Mouse (Mus musculus): ENCODE data around the gene Cit. TPM values are rescaled to one million over a fixed set of nuclear protein-coding genes. Genes with fewer than 3 reads are reported as not detected.

Cit gene
- total RNA-seq, 2 experiments from 2014 or later = 0.19 to 0.43 TPM

DNA sequence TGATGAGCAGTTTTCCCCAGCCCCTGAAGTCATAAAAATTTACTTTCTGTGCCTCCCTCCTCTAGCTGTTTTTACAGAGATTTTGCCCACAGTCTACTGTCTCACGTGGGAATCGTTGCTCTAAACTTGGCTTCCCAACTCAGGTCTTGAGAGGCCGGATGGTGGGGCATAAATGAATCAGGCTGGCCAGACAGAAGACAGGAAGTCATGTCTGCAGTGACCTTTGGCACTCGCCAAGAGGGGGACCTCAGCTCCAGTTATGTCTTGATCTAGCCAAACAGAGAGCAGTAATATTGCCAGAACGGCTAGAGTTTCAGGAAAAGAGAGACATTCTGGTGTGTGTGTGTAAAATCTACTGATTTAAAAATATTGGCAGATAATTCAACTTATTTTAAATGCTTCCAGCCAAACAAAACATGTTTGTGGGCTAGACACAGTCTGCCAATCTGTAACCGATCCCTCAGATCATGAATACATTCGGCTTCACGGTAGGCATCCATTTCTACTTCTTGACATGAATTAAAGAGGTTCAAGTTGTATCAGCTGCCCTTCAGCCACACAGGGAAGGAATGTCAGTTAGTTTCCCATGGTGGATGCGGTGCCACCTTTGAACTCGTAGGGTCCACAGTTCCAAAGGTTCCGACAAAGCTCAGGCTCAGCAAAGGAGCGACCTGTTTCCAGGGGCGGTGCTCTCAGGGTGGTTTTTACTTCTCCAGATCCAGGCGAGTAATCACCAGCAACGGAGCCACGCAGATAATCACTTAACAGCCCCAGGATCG, 5.4 kb downstream of the Cit start:
- DNase-seq (ENCODE audit: low spot score) = no peak

DNA sequence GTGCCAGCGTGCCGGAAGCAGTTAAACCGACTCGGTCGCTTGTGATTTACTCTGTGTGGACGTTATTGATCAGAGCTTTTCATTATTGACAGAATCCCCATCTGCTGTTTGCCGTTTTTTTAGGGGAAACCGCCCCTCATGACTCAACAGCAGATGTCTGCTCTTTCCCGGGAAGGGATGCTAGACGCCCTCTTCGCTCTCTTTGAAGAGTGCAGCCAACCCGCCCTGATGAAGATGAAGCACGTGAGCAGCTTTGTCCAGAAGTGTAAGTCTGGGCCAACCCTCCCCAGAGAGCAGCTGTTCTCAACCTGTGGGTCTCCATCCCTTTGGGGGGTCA, 5.9 kb downstream of the Cit start:
- DNase-seq (ENCODE audit: low spot score) = no peak

DNA sequence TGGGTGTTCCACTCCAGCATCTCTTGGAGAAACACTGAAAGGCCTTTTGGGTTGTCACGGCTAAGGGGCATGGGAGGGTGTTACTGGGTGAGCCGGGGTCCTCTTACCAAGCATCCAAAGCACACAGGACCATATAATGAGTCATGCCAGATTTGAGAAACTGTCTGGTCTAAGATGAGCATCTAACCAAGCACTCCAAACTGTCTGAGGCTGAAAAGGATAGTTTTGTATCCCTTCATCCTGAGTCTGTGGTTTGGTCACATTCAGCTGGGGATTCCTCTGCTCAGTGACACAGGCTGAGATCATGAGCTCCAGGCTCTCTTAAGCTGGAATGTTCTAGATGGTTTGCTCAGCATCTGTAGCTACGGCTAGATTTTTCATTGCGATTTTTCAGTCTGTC, 7.4 kb downstream of the Cit start:
- no peak for DNase-seq (ENCODE audit: low spot score)

DNA sequence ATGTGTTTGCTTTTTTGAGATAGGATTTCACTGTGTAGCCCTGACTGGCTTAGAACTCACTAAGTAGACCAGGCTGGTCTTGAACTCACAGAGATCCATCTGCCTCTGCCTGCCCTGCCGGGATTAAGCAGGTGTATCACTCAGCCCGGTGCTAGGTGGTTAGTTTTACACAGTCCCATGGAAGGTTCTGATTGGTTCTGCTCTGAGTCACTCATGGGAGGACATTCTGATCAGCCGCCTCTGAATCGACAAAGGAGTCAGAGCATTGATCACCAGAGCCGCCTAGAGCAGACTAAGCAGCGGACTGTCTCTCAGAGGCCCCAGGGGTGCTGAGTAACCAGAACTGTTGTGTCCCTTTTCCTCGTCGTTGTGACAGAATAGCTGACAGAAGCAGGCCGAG, 8.6 kb downstream of the Cit start:
- no peak for DNase-seq (ENCODE audit: low spot score)

DNA sequence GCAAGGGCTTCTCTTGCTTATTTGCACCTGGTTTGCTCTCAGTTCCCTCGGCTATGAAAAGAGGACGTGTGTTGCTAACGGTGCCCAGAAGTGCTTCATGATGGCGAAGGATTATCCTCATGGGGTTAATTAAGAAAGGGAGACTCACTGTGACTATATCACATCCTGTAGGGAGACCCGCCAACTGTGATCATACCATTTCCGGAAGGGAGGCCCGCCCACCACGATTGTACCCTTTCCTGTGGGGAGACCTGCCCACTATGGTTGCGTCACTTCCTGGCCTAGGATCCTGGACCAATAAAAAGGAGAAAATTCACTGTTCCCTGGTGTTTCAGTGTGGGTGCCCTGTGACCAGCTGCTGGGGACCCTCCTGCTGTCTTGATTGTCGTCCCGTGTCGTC, 9.3 kb downstream of the Cit start:
- DNase-seq (ENCODE audit: low spot score) = peak; percentile 15

DNA sequence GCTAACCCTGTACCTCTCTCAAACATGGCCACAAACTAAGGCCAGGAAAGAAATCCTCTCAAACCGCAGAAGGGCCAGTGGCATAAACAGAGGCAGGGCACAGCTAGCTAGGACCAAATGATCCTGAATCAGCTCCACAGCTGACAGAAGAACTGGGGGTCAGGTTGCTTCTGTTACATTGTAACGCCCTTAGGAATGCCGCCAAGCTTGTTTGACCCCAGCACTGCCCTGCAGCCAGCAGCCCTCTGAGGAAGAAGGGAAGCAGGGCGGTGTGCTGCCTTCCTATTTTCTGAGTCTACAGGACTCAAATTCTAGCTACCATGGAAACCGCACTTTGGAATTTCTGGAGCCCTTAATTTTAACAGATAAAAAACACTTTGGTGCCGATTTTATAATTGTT, 13.6 kb downstream of the Cit start:
- DNase-seq (ENCODE audit: low spot score) = no peak

DNA sequence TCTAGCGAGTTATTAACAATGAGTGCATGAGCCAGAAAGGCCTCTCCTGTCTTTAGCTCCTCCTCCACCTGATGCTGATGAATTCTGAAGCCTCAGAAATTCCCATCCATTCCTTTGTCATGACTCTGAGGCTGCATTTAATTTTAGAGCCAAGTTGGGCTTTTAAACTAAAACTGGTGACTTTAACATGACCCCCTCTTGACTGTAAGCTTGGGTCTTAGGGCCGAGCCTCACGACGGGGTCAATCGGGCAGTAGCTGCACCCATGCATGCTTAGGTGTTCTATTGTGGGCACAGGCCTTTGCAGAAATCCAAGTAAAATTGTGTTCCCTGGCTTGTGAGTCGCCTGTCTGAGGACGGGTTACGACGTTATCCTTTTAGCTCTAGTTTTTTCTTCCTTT, 14.4 kb downstream of the Cit start:
- no peak for DNase-seq (ENCODE audit: low spot score)

DNA sequence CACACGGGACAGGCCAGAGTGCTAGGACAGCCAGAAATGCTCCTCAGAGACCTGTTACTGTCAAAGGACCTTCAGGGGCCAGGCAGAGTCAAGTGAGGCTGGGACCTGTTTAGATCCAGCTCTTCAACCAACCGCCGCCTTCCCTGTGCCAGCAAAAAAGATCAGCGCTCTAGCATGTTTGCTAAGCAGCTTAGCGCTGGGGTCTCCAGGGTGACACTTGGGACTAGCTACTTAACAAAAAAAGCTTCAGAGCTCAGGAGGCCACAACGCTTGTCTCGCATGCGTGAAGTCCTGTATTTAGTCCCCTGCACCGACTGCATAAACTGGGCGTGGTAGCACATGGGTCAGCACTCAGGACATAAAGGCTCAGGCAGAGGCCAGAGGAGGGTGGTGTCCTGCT, 16.9 kb downstream of the Cit start:
- no peak for DNase-seq (ENCODE audit: low spot score)

DNA sequence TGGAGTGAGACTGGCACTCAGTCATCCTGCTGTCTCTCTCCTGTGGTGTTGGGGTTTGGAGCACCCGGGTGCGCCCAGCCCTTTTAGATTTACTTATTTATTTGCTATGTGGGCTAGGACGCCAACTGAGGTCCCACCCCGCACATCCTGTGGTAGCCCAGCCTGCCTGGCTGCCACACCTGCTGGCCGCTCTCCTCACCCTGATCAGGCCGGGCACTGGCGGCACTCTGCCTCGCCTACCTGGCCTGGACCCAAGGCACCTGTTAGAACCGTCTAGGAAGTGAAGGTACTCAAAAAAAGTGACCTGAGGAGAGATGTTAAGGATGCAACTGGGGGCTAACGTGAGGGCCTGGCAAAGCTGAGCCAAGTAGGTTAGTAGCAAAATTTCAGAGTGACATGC, 17.4 kb downstream of the Cit start:
- DNase-seq (ENCODE audit: low spot score) = no peak

DNA sequence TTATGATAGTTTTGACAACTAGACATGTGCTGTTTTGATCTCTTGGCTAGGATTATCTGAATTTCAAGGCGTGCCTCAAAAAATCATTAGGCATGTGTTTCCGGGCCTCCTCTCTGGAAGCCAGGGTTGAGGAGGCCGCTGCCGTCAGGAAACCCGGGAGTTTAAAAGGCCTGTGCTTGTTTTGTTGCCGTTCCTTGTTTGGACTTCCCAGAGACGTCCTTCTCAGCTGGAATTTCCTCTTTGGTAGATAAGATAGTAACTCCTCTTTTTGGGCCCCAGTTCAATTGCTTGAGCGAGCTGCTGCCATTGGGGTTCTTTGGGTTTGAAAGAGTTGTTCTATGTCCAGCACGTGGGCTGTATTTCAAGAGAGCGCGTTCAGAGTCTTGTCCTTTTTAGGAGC, 21.2 kb downstream of the Cit start:
- no peak for DNase-seq (ENCODE audit: low spot score)

DNA sequence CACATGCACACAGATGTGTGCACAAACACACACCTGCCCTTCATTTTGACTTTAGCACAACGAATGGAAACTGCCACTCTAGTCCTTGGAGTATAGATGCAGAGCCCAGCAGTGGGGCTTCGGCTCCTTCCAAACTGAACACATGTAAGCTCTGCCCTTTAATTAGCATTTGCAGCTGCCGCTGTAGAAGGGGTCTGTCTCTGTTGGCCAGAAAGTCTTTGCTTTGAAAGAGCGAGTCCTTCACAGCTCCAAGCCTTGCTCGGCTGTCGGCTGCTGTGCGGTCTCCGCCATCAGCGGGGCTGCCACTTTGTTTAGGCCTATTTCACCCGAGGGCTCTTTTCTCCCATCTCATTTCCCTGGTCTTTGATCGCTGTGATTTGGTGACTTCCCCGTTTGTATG, 23.5 kb downstream of the Cit start:
- DNase-seq (ENCODE audit: low spot score) = no peak

DNA sequence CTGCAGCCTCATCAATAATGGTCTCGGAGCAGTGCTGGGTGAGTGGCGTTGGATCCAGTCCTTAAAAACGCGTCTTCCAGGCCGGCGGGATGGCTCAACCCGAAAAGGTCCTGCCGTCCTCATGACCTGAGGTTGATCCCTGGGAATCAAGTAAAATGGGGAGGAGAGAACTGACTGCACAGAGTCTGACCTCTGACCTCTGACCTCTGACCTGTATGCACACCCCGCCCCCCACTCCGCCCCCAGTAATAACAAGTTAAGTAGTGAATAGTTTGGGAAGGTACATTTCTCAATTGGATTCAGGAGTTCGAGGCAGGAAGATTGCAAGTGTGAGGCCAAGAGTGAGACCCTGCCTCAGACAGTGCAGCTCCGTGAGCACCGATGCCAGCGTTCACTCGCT, 24.1 kb downstream of the Cit start:
- DNase-seq (ENCODE audit: low spot score) = no peak

DNA sequence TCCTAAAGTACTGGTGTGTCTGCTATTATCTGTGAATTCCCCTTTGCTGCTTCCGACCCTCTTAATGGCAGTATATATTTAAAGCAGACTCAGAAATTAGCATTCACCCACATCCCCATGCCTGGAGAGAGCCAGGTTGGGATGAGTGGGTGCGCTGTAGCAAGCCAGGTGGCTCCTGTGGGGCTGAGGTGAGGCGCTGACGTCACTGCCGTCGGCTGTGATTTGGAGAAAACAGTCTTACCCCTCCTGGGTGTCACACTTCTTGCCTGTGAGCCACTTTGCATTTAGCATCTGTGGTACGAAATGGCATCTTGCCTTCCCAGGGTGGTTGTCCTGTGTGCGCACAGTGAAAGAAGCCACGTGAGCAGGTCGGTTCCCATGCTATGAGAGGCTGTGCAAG, 26.1 kb downstream of the Cit start:
- no peak for DNase-seq (ENCODE audit: low spot score)

DNA sequence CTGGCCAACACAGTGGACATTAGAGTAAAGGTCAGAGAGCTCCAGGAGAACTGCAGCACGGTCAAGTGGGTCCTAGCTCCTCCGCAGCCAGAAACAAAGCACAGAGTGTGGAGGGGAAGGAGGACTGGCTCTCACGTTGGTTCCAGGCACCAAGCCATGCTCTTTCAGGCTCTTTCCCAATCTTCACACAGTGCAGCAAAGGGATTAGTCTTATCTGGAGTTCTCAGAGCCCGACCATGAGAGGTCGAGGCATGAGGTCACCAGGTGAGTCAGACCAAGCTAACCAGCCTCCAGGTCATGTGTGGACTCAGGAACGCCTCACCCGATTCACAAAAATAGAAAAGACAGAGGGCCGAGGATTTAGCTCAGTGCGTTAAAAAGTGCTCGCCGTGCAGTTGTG, 27.0 kb downstream of the Cit start:
- DNase-seq (ENCODE audit: low spot score) = no peak

DNA sequence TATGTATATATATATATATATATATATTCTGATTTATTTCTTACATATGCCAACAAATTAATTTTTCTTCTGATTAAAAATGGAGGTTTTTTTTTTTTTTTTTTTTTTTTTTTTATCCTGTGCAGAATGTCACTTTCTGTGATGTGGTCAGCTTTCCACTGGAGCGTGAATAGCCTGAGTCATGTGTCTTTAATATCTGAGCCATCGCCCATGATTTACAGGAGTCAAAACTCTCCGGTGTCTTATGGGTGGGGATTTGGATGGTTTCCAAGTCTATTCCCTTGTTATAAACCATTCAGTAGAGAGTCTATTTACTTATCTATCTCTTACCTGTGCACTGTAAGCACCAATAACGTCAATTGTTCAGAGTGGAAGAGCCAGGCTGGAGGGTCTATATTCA, 27.9 kb downstream of the Cit start:
- no peak for DNase-seq (ENCODE audit: low spot score)

DNA sequence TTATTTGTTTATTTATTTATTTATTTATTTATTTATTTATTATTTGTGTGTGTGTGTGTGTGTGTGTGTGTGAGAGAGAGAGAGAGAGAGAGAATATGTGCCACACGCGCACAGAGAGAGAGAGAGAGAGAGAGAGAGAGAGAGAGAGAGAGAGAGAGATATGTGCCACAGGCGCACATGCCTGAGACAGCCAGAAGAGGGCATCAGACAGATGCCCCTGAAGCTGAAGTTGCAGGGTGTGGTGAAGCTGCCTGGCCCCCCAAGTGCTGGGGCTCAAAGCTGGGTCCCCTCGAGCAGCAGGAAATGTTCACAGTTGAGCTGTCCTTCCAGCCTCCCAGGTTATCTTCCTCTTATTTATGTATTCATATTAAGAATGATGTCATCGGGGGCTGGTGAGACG, 32.3 kb downstream of the Cit start:
- DNase-seq (ENCODE audit: low spot score) = no peak

DNA sequence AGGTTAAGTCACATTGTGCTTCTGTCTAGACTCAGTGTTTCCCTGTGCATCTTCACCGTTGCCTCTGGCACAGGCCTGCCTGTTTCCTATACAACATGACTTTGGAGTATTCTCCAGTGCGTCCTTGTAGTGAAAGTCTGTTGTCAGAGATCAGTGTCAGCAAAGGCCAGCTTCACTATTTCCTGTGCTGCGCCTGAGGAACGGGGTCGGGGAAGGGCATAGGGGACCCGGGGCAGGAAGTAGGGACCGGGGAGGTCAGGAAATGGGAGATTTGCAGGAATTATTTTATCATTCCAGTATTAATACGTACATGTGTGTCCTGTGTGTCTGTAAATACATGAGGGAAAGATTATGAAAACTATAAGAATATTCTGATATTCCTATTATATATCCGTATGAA, 37.1 kb downstream of the Cit start:
- no peak for DNase-seq (ENCODE audit: low spot score)

DNA sequence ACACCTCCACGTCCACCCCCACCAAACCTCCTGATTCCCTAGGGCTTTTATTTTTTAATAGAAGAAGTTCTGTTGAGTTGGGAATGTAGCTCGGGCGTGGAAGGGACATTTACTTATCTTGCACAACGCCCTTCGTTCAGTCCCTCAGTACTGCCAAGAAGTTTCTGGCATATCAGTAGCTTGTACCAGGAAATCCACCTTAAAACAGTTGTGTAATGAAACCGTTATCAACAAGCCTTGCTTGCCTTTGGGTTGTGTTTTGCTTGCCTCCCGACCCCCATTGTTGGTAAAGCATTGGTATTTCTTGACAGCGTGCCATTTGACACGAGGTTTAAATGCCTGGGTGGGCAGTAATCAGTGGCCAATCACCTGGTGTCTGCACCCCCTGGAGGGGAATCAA, 39.4 kb downstream of the Cit start:
- no peak for DNase-seq (ENCODE audit: low spot score)

DNA sequence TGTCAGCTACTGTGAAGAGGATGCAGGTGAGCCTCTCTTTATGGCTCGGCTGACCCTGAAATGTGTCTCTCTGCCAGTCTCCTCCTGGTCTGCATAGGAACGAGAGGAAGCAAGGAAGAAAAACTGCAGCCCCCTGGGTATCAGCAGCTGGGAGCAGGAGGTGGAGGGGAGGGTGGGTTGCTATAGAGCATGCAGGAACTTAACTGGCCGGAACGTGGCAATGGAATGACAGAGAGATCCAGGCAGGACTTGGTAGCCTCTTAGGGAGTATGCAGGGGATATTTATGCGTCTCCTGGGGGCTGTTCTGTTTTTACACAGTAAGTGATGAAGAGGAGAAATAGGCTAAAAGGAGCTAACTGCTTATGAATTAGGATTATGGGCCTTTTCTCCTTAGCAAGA, 48.7 kb downstream of the Cit start:
- no peak for DNase-seq (ENCODE audit: low spot score)

DNA sequence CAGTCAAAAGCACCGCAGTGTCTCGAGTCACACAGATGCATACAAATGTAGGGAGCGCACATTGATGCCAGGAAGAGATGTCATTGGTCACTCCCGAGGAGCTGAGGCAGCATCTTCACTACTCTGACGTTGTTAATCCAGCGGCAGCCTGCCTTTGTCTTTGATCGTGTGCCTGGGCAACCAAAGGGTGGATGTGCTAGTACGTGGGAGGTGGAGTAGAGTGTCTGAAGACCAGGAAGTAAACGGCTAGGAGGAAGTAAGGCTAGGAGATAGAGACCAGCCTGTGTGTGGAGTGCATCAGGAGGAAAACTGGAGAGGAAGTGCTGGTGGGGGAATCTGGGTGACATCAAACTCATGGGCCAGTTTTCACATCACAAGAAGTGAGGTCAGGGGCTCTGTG, 52.0 kb downstream of the Cit start:
- no peak for DNase-seq (ENCODE audit: low spot score)

DNA sequence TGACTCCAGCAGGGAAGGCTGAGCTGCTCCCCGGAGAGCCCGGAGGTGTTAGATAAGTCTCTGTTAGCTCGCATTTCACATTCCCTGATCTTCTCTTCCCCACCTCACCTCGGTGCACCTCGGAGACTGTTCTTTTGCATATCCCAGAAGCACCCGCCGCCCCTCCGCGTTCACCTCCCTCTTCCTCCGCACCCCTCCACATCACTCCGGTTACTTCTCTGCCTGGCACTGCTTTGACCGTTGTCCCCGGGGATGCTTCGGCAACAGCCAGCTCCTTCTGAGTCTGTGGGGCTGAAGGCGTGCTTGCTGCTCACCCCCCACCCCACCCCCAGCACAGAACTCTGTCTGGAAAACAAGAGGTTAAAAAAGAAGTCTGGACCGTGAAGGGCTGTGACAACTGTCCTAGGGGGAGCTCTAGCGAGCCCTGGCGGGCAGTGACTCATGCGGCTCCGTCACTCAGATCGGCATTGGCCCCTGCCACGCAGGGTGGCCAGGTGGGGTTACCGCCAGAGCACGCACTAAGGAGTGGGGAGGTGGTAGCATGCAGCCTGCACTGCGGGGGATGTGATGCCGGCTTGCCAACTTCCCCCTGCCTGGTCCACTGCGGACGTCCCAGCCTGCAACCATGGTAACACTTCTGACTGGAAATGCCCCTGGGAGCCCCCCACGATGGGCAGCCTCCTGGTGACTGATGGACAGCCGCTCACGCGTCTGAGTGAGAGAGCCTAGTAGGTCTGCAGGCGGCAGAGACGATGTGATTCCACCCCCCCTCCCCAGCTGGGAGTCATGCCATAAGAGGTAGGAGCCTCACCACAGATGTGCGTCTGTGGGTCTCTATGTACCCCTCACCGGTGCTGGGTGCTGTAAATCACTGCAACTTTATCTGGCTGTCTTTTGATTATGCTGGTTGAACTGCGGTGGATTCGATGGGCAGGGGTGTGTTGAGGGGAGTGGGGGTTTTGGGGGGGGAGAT, 62.2 kb downstream of the Cit start:
- no peak for DNase-seq (ENCODE audit: low spot score)

DNA sequence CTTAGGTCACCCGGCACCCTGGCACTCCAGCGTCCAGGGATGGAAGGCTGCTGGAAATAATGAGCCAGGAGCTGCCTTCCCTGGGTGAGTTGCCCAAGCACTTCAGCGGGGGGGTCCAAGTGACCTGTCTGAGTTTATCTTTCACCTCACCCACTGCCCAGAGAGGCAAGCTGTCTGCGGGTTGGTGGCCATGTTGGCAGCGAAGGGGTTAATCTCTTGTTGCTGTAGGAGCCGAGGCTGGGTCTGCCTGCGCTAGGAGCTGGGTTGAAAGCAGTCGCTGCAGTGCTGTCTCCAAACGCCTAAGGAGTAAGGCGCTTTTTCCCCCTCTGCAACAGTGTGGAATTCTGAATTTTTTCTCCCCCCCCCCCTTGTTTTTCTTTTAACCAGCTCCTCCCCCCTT, 63.2 kb downstream of the Cit start:
- DNase-seq (ENCODE audit: low spot score) = no peak

DNA sequence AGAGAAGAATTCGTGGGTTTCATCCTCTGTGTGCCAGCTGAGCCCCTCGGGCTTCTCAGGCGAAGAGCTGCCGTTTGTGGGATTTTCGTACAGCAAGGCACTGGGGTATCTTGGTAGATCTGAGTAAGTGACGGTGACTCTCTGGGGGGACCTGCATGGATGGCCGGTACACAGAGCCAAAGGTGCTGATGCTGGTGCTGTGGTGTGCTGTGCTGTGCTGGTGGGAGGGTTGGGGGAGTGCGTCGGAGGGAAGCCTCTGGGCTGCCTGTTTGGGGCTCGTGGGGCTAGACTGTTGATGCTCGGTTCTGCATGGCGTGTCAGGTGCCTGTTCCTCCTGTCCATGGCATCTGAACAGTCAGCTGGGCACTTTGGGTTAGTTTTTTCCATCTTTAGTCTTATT, 63.6 kb downstream of the Cit start:
- no peak for DNase-seq (ENCODE audit: low spot score)
